Mouse (Mus musculus) limb, embryonic 12.5 days (tissue): Measurements from ENCODE around the gene Cacng5. TPM values are rescaled to one million over a fixed set of nuclear protein-coding genes. Genes with fewer than 3 reads are reported as not detected.

ENCODE experiments used
- ATAC-seq: fragments of 200-750 bp; cut with Nextera tagmentation; 2 replicates; pipeline ENCODE4 v1.8.0; 2017; ENCODE audit warnings: low read depth, moderate TSS enrichment; ENCODE audit not compliant: insufficient number of reproducible peaks, insufficient read depth, low FRiP score, low TSS enrichment
- H3K27ac ChIP-seq: fragments of 300-500 bp; sonication (generic); 2 replicates; pipeline ENCODE4 v1.5.1; 2016; ENCODE audit warnings: mild to moderate bottlenecking, moderate library complexity
- H3K27me3 ChIP-seq: fragments of 300-500 bp; sonication (generic); 2 replicates; pipeline ENCODE4 v1.6.1; 2016; ENCODE audit warnings: mild to moderate bottlenecking, moderate library complexity
- H3K36me3 ChIP-seq: fragments of 300-500 bp; sonication (generic); 2 replicates; pipeline ENCODE4 v1.6.1; 2016; ENCODE audit warnings: mild to moderate bottlenecking, moderate library complexity
- H3K4me1 ChIP-seq: fragments of 300-500 bp; sonication (generic); replicated peaks from 2 replicates; pipeline ENCODE4 v1.6.1; 2016
- H3K4me2 ChIP-seq: fragments of 300-500 bp; sonication (generic); 2 replicates; pipeline ENCODE4 v1.6.1; 2016; ENCODE audit warnings: mild to moderate bottlenecking, moderate library complexity
- H3K4me3 ChIP-seq: fragments of 300-500 bp; sonication (generic); replicated peaks from 2 replicates; pipeline ENCODE4 v1.5.1; 2016; ENCODE audit warnings: mild to moderate bottlenecking
- H3K9ac ChIP-seq: fragments of 300-500 bp; sonication (generic); replicated peaks from 2 replicates; pipeline ENCODE4 v1.6.1; 2016; ENCODE audit warnings: mild to moderate bottlenecking, moderate library complexity
- H3K9me3 ChIP-seq: fragments of 300-500 bp; sonication (generic); 2 replicates; pipeline ENCODE4 v1.6.1; 2016; ENCODE audit warnings: mild to moderate bottlenecking, moderate library complexity
- WGBS: fragments of 180-500 bp; shearing (Covaris S2); methylation state at CpG from one replicate; pipeline ENCODE4 v1.1.7; 2016; 5-methylcytosine and 5-hydroxymethylcytosine counted together
- polyA plus RNA-seq: library from polyadenylated mRNA; unstranded; fragments of >200 nt; fragmentation: Nextera tagmentation; extraction: Ambion mirVana; gene quantifications from 2 replicates; pipeline ENCODE4 v1.2.1, GENCODE M21; 2016

Gene Cacng5
- 0.13 and 0.36 TPM in 2 replicates for polyA plus RNA-seq

DNA sequence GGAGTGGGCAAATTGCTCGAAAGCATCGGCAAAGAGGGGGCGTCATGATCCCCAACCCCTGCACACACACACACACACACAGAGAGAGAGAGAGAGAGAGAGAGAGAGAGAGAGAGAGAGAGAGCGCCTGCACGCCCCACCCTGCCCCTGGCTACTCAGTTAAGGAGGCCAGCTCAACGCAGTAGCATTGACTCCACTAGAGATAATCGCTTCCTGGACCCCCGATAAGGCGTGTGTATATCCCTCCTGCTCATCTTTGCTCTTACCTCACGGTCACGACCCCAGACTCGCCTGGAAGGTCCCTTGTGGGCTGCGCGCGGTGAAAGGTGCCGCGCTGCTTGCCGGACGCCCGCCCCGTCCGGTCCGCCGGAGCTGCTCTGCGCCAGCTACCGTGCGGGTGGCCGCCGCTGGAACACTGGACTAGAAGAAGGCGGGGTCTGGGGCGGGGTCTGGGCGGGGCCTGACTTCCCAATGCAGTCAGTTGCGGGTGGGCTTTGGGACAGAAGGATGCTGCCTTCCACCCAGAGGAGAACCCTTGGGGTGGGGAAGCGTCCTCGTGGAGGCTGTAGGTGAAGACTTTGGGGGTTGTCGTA, at the start of gene Cacng5:
Cacng5 (minus strand) TSS at position 422 of the 593 bp plus-strand sequence.
- Histone ChIP-seq H3K4me3 (peak within 1 kb of the TSS; percentile 36), H3K4me2 (peak within 1 kb of the TSS; percentile 60), H3K4me1 (0 out of 2 replicates have a peak, but pooled peaks cover 5% of the 10 kb centered on the region), H3K27ac (no peak within 1 kb of the TSS), H3K9me3 (0 out of 2 replicates have a peak, but pooled peaks cover 3% of the 10 kb centered on the region), H3K9ac (no peak within 1 kb of the TSS), H3K36me3 (no peaks in the 10 kb centered on the region), H3K27me3 (peaks cover 58% of the 10 kb centered on the region)
- 0 out of 2 replicates have a peak, but pooled peaks have one; percentile 68 for ATAC-seq
- WGBS, result 7% methylated on average over 36 of the region's 36 CpGs

DNA sequence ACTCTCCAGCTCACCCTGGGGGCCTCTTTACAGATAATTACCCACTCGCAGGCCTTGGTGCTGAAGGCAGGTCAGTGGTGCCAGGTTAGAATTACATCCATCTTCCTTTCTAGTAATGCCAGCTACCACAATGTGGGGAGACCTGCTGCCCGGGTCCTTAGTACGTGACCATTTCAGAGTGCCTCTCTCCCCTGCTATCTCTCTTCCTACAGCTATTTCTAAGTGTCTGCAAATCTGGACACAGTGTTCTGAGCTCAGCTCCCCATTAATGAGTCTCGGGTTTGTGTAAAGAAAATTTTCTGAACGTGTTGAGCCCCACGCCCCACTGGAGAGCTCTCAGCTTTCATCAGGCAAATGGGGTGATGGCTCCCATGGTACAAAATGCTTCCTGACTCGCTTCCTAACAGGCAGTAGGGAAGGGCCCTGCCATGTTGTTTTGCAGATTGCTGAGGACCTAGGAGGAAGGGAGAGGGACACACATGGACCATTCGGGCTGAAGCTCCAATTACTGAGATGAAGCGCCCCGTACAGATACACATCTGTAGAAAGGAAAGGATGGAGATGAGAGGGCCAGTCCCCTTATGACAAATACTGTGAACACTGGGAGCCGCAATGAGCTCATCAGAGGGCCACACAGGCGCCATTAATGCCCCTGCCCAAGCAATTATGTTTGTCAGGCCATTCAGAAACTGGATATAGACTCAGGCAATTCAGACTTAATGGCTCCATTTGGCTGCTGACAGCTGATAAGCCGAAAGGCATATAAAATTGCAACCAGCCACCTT, 42.9 kb upstream of the Cacng5 start:
- H3K4me1 ChIP-seq, result peaks cover 6% of the 10 kb centered on the region
- peaks cover 7% of the 10 kb centered on the region; the same call in 1 of the 2 replicates for H3K9me3 ChIP-seq
- H3K27me3 ChIP-seq, result no peaks in the 10 kb centered on the region
- 64% methylated on average over 13 of the region's 13 CpGs for WGBS
- no peak overlapping the region for H3K4me3 ChIP-seq
- peaks cover 14% of the 10 kb centered on the region; the same call in 1 of the 2 replicates for H3K36me3 ChIP-seq
- no peak overlapping the region for H3K27ac ChIP-seq
- ATAC-seq, result no peak
- no peak overlapping the region for H3K4me2 ChIP-seq
- H3K9ac ChIP-seq, result no peak overlapping the region

DNA sequence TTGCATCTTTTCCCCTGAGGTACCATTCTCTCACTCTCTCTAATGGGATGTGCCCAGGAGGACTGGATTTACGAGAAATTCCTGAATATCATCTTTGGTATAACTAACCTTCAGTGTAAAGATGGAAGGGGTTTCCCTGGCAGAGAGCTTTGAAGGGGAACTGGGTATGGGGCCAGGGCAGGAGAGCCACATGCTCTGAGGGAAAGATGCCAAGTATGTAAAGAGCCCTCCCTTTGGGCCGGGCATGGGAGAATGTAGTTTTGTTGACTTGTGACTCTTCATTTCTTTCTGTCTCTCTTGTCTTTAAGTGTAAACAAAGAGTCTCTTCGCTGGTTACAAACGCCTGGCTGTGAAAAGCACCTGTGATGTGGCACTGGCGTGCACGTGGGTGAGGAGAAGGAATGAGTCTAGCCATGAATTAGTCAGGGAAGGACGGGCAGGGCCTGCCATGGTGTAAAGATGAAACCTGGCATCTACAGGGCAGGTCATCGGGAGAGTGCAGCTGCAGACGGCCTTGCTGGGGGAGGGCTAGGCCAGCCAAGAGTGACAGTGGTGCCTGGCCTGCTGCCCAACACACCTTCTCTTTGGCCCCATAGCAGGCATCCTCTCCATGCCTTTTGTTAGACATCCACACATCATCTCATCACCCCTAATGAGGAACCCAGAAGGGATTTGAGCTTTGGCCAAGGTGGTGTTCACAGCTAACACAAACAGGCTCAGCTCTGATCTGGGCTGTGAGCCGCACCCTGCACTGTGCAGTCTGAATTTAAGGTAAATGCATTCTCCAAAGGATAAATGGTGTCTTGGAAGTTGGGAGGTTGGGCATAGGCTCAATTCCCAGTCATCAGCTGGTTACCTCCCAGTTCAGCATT, 40.6 kb upstream of the Cacng5 start:
- Histone ChIP-seq H3K4me3 (no peak overlapping the region), H3K4me2 (no peak overlapping the region), H3K9ac (no peak overlapping the region), H3K27ac (no peak overlapping the region), H3K9me3 (peaks cover 7% of the 10 kb centered on the region; the same call in 1 of the 2 replicates), H3K27me3 (no peaks in the 10 kb centered on the region), H3K36me3 (peaks cover 9% of the 10 kb centered on the region; the same call in 1 of the 2 replicates), H3K4me1 (peaks cover 6% of the 10 kb centered on the region)
- no peak for ATAC-seq
- WGBS, result 87% methylated on average over 10 of the region's 10 CpGs

DNA sequence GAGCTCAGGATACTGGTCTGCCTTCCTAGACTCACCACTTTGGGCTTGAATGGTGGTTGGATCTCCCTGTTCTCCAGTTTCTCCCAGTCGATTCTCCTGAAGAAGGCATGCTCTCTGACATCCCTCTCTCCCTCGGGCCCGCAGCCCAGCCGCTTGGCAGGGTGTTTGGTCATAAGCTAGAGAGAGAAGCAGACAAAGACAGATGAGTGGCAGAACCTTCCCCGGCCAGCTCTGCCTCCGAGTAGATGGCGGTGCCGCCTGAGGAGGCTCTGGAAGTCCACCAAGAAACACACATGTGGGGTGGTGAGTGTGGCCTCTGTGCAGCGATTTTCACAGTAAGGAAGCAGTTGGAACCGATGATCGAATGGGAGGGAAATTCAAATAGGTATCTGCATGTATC, 36.6 kb upstream of the Cacng5 start:
- no peaks in the 10 kb centered on the region for H3K27me3 ChIP-seq
- no peak for ATAC-seq
- H3K36me3 ChIP-seq, result no peaks in the 10 kb centered on the region
- no peaks in the 10 kb centered on the region for H3K4me1 ChIP-seq
- no peak overlapping the region for H3K4me3 ChIP-seq
- no peak overlapping the region for H3K27ac ChIP-seq
- H3K9ac ChIP-seq, result no peak overlapping the region
- H3K4me2 ChIP-seq, result no peak overlapping the region
- no peaks in the 10 kb centered on the region for H3K9me3 ChIP-seq
- 93% methylated on average over 11 of the region's 11 CpGs for WGBS

DNA sequence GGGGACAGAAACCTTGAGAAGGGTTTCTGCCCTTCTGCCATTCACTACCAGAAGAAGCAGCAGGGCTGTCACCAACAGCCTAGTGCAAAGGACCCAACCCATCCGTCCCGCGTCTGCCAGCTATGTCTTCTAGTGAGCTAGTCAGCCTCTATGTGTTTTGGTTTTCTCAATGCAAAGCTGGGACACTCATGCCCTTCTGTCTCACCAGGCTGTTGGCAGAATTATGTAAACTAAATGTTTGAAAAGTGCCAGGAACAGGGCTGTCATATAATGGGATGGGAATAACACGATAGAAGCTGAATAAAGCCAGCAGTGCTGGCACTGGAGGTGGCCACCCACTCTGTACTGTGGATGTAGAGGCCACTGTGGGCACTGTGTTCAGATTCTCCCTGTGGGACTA, 35.8 kb upstream of the Cacng5 start:
- Histone ChIP-seq H3K27ac (no peak overlapping the region), H3K4me3 (no peak overlapping the region), H3K36me3 (no peaks in the 10 kb centered on the region), H3K27me3 (no peaks in the 10 kb centered on the region), H3K9me3 (no peaks in the 10 kb centered on the region), H3K9ac (no peak overlapping the region), H3K4me1 (no peaks in the 10 kb centered on the region), H3K4me2 (no peak overlapping the region)
- 93% methylated on average over 4 of the region's 4 CpGs for WGBS
- ATAC-seq, result no peak

DNA sequence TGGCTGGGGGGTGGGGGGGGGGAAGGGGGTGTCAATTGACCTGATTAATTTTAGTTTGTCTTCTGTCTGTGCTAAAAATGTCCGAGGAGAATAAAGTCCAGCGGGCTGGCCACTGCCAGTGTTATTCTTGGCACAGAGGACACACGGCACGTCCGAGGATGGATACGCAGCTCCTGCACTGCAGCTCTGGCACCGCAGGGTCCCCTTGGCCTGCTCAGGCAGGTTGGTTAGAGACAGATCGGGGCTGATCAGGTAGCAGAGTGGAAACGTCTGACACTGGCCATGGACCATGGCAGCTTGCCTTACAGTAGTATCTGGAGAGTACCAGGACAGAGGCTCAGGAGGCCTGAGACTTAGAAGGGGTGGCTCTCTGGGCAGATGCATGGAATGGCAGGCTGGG, 35.4 kb upstream of the Cacng5 start:
- no peak for ATAC-seq
- Histone ChIP-seq H3K9ac (no peak overlapping the region), H3K9me3 (no peaks in the 10 kb centered on the region), H3K27me3 (no peaks in the 10 kb centered on the region), H3K4me2 (no peak overlapping the region), H3K4me1 (no peaks in the 10 kb centered on the region), H3K27ac (no peak overlapping the region), H3K36me3 (peaks cover 2% of the 10 kb centered on the region; the same call in 1 of the 2 replicates), H3K4me3 (no peak overlapping the region)
- WGBS, result 89% methylated on average over 9 of the region's 9 CpGs

DNA sequence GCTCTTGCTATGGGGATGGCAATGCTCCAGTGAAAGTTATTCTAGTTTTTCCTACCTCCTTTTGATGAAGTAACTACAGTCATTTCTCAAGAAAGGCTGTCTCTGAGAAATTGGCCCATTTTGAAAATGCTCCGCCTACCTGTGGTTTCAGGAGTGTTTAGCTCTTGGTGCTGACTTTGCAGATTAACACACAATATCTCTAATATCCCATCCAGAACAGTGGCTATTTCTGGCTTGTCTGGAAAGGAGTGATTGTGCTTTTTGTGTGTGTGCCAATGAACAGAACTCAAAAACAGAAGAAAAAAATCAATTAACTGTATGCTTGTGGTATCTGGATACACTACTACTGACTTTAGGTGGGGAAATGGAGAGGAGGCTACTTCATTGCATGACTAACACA, 33.1 kb upstream of the Cacng5 start:
- no peak for ATAC-seq
- Histone ChIP-seq H3K4me3 (no peak overlapping the region), H3K4me1 (no peaks in the 10 kb centered on the region), H3K36me3 (peaks cover 7% of the 10 kb centered on the region; the same call in 1 of the 2 replicates), H3K4me2 (no peak overlapping the region), H3K9me3 (no peaks in the 10 kb centered on the region), H3K27me3 (no peaks in the 10 kb centered on the region), H3K9ac (no peak overlapping the region), H3K27ac (no peak overlapping the region)
- WGBS, result 100% methylated on average over 1 of the region's 1 CpGs

DNA sequence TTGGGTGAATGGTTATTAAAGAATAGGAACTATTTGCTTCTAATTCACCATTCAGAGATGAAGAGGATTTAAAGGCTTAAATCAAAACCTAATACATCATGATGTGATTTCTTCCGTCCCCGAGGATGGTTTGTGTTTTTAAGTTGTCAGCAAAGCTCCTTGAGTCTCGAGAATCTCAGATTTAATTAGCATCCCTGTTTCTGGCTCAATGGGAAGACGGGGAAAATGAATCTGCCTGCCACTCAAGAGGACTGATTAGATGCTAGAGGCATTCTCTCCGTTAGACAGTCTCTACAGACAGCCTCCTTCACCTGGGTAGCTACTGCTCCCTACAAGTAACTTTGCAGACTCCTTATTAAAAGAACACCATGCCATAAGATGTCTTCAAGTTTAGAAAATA, 32.0 kb upstream of the Cacng5 start:
- Histone ChIP-seq H3K4me2 (no peak overlapping the region), H3K4me1 (no peaks in the 10 kb centered on the region), H3K36me3 (peaks cover 7% of the 10 kb centered on the region; the same call in 1 of the 2 replicates), H3K4me3 (no peak overlapping the region), H3K9me3 (no peaks in the 10 kb centered on the region), H3K9ac (no peak overlapping the region), H3K27me3 (no peaks in the 10 kb centered on the region), H3K27ac (no peak overlapping the region)
- WGBS, result 76% methylated on average over 5 of the region's 5 CpGs
- no peak for ATAC-seq

DNA sequence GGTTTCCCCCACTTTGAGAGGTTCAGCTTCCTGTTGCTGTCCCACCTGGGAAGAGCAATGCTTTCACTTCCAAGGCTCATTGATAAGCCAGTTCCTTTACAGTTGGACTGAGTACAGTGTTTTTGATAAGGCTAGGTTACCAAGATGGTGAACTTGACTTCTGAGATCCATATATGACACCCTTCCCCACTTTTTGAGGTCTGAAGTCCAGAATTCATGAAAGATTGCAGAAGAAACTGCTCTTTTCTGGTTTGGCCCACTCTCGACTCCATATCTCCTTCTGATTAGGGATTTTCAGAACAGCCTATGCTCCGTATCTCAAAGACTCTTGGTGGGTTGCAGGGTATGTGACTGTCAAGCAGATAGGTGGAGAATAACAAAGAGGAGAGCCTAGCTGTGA, 22.1 kb upstream of the Cacng5 start:
- Histone ChIP-seq H3K9ac (no peak overlapping the region), H3K4me2 (no peak overlapping the region), H3K4me3 (no peak overlapping the region), H3K4me1 (peaks cover under 1% of the 10 kb centered on the region; the same call in 1 of the 2 replicates), H3K27me3 (no peaks in the 10 kb centered on the region), H3K27ac (no peak overlapping the region), H3K9me3 (peaks cover 27% of the 10 kb centered on the region; the same call in 1 of the 2 replicates), H3K36me3 (peaks cover 16% of the 10 kb centered on the region)
- ATAC-seq, result no peak
- 87% methylated on average over 2 of the region's 2 CpGs for WGBS

DNA sequence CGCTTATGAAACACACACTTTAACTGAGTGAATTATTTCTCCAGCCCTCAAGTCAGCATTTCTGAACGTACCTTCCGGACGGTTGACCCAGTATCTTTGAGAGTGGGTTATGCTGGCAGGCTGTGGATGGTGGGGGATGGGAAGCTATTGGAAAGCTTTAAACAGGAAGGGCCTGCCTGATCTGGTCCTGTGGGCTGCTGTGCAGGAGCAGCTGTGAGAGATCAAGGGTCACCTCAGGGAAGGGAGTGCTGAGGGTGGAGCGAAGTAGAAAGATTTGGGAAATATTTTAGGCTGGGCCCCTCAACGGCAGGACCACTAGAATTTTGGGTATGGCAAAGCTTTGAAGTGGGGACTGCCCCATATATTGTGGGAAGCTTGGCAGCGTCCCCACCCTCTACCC, 16.9 kb upstream of the Cacng5 start:
- Histone ChIP-seq H3K36me3 (no peaks in the 10 kb centered on the region), H3K9ac (no peak overlapping the region), H3K27me3 (no peaks in the 10 kb centered on the region), H3K4me2 (no peak overlapping the region), H3K27ac (no peak overlapping the region), H3K4me1 (peaks cover 4% of the 10 kb centered on the region; the same call in 1 of the 2 replicates), H3K4me3 (no peak overlapping the region), H3K9me3 (no peaks in the 10 kb centered on the region)
- no peak; the same call in 1 of the 2 replicates for ATAC-seq
- WGBS, result 63% methylated on average over 7 of the region's 7 CpGs

DNA sequence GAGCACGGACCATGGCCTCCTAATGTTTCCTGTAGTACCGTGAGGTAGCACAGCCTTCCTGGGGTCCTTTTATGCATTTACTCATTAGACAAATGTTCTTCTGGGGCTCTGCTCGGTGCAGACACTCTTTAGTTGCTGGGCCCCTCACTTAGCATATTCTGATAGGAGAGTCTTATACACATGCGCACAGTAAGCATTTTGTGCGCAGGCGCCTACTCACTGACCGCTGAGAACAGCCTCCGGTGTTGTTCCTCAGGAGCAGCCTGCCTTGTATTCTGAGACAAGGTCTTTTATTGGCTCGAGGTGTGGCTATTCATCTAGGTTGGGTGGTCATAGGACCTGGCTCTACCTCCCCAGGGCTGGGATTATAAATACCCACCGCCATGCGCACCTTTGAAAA, 16.4 kb upstream of the Cacng5 start:
- H3K27ac ChIP-seq, result no peak overlapping the region
- no peak overlapping the region for H3K4me3 ChIP-seq
- no peak overlapping the region for H3K9ac ChIP-seq
- no peaks in the 10 kb centered on the region for H3K27me3 ChIP-seq
- H3K4me2 ChIP-seq, result no peak overlapping the region
- no peak for ATAC-seq
- 87% methylated on average over 11 of the region's 11 CpGs for WGBS
- peaks cover 4% of the 10 kb centered on the region; the same call in 1 of the 2 replicates for H3K4me1 ChIP-seq
- no peaks in the 10 kb centered on the region for H3K9me3 ChIP-seq
- H3K36me3 ChIP-seq, result no peaks in the 10 kb centered on the region
